Mouse (Mus musculus): ENCODE data around the gene Prss57. TPM values are rescaled to one million over a fixed set of nuclear protein-coding genes. Genes with fewer than 3 reads are reported as not detected.

The Prss57 gene
- not detected for polyA plus RNA-seq (2017; shearing (Covaris generic))

GRCm38 (mm10) chr10:79790861-79791260 lies at the start of gene Prss57:
Gene Prss57 (minus strand): TSS chr10:79790961.

GRCm38 (mm10) chr10:79820782-79821181 lies 30.0 kb upstream of the Prss57 start, which contains the start of gene Misp:
Gene Misp (plus strand): TSS chr10:79820989.

GRCm38 (mm10) chr10:79793051-79793737 lies 2.4 kb upstream of the Prss57 start, which contains the start of gene Palm:
Gene Palm (plus strand): TSS chr10:79793572.

GRCm38 (mm10) chr10:79777103-79777531 lies 13.6 kb downstream of the Prss57 start, which contains the start of gene Fstl3:
Gene Fstl3 (plus strand): TSS chr10:79777272.

GRCm38 (mm10) chr10:79766508-79767325 lies 24.0 kb downstream of the Prss57 start, which contains the start of gene Rnf126:
Gene Rnf126 (minus strand): TSS chr10:79766952.

GRCm38 (mm10) chr10:79754856-79755516 lies 35.8 kb downstream of the Prss57 start, which contains the start of gene Fgf22:
Gene Fgf22 (plus strand): TSS chr10:79755076.

GRCm38 (mm10) chr10:79745898-79746773 lies 44.6 kb downstream of the Prss57 start, which contains the start of gene Polrmt:
Gene Polrmt (minus strand): TSS chr10:79746581.

Other genes starting within 250 kb of the Prss57 start
- 51.5 TPM for gene Mier2, start 235.8 kb downstream of the Prss57 start, polyA plus RNA-seq (2017; shearing (Covaris generic))
- not detected for gene Theg, start 203.6 kb downstream of the Prss57 start, polyA plus RNA-seq (2017; shearing (Covaris generic))
- 0.05 TPM for gene C2cd4c, start 176.9 kb downstream of the Prss57 start, polyA plus RNA-seq (2017; shearing (Covaris generic))
- not detected for gene Shc2, start 153.0 kb downstream of the Prss57 start, polyA plus RNA-seq (2017; shearing (Covaris generic))
- gene Odf3l2, start 145.2 kb downstream of the Prss57 start, polyA plus RNA-seq (2017; shearing (Covaris generic)): not detected
- gene Madcam1, start 126.4 kb downstream of the Prss57 start, polyA plus RNA-seq (2017; shearing (Covaris generic)): not detected
- gene Tpgs1, start 121.6 kb downstream of the Prss57 start, polyA plus RNA-seq (2017; shearing (Covaris generic)): 53.8 TPM
- gene Cdc34, start 108.8 kb downstream of the Prss57 start, polyA plus RNA-seq (2017; shearing (Covaris generic)): 90.7 TPM
- gene Gzmm, start 101.9 kb downstream of the Prss57 start, polyA plus RNA-seq (2017; shearing (Covaris generic)): 0.91 TPM
- 261 TPM for gene Bsg, start 86.5 kb downstream of the Prss57 start, polyA plus RNA-seq (2017; shearing (Covaris generic))
- gene Hcn2, start 74.3 kb downstream of the Prss57 start, polyA plus RNA-seq (2017; shearing (Covaris generic)): 0.14 TPM
- 55.8 TPM for gene Polrmt, start 44.4 kb downstream of the Prss57 start, polyA plus RNA-seq (2017; shearing (Covaris generic))
- gene Fgf22, start 35.9 kb downstream of the Prss57 start, polyA plus RNA-seq (2017; shearing (Covaris generic)): 0.45 TPM
- gene Rnf126, start 24.0 kb downstream of the Prss57 start, polyA plus RNA-seq (2017; shearing (Covaris generic)): 61.1 TPM
- 0.29 TPM for gene Fstl3, start 13.7 kb downstream of the Prss57 start, polyA plus RNA-seq (2017; shearing (Covaris generic))
- 1.6 TPM for gene Palm, start 2.6 kb upstream of the Prss57 start, polyA plus RNA-seq (2017; shearing (Covaris generic))
- not detected for gene Misp, start 30.0 kb upstream of the Prss57 start, polyA plus RNA-seq (2017; shearing (Covaris generic))
- 318 TPM for gene Ptbp1, start 63.5 kb upstream of the Prss57 start, polyA plus RNA-seq (2017; shearing (Covaris generic))
- not detected for gene Prtn3, start 83.5 kb upstream of the Prss57 start, polyA plus RNA-seq (2017; shearing (Covaris generic))
- gene Plppr3, start 83.7 kb upstream of the Prss57 start, polyA plus RNA-seq (2017; shearing (Covaris generic)): 4.5 TPM
- gene Elane, start 95.3 kb upstream of the Prss57 start, polyA plus RNA-seq (2017; shearing (Covaris generic)): not detected
- not detected for gene Cfd, start 99.9 kb upstream of the Prss57 start, polyA plus RNA-seq (2017; shearing (Covaris generic))
- 40.9 TPM for gene Med16, start 118.0 kb upstream of the Prss57 start, polyA plus RNA-seq (2017; shearing (Covaris generic))
- 23.3 TPM for gene Gm26602, start 119.9 kb upstream of the Prss57 start, polyA plus RNA-seq (2017; shearing (Covaris generic))
- 0.50 TPM for gene Kiss1r, start 126.0 kb upstream of the Prss57 start, polyA plus RNA-seq (2017; shearing (Covaris generic))
- 193 TPM for gene R3hdm4, start 130.2 kb upstream of the Prss57 start, polyA plus RNA-seq (2017; shearing (Covaris generic))
- gene Arid3a, start 136.1 kb upstream of the Prss57 start, polyA plus RNA-seq (2017; shearing (Covaris generic)): 9.6 TPM
- gene Wdr18, start 169.2 kb upstream of the Prss57 start, polyA plus RNA-seq (2017; shearing (Covaris generic)): 73.4 TPM
- gene Grin3b, start 179.8 kb upstream of the Prss57 start, polyA plus RNA-seq (2017; shearing (Covaris generic)): not detected
- 32.9 TPM for gene Tmem259, start 193.4 kb upstream of the Prss57 start, polyA plus RNA-seq (2017; shearing (Covaris generic))
- 937 TPM for gene Cnn2, start 197.6 kb upstream of the Prss57 start, polyA plus RNA-seq (2017; shearing (Covaris generic))
- 60.9 TPM for gene Abca7, start 205.5 kb upstream of the Prss57 start, polyA plus RNA-seq (2017; shearing (Covaris generic))
- 916 TPM for gene Arhgap45, start 225.7 kb upstream of the Prss57 start, polyA plus RNA-seq (2017; shearing (Covaris generic))
- 195 TPM for gene Polr2e, start 248.8 kb upstream of the Prss57 start, polyA plus RNA-seq (2017; shearing (Covaris generic))